Mouse (Mus musculus) ES-E14 (cell line): ENCODE measurements around the gene Luzp1.

Experiments
- MAFK ChIP-seq: IDR thresholded peaks from 2 replicates; pipeline ENCODE4 v1.6.1; 2014; ENCODE audit warnings: mild to moderate bottlenecking, low read depth, low read length, inconsistent platforms; ENCODE audit not compliant: insufficient read depth
- ZNF384 ChIP-seq: IDR thresholded peaks from 2 replicates; pipeline ENCODE4 v1.6.1; 2012; ENCODE audit warnings: low read depth, low read length, inconsistent platforms

DNA sequence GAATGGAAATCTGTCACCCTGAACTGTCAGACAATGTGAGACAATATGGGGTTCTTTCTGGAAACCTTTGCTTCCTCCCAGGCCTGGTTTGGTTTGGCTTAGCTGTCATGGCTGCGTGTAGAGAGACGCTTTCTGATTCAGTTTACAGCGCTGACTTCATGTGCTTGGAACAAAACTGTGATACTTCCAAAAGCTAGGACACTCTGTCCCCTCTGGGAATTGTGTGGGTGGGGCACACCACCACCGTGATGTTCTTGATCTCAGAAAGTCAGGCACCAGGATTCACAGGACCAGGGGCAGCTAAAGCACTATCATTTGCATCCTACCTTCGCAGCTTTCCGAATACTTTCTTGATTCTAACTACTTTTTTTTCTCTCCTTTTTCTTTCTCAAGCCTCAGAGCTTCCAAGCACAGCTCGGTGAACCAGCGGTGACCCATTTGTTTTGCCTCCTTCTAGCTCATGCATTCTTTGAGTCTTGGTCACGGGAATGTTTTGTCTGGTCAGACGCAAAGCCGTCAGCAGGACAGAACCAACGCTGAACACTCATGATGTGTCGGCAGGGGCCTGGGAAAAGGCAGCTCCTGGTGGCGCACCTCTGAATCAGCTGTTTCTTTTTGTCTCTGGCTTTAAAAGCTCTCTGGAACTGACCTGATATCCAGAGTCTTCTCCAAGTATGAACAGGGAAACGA is 28.1 kb upstream of the Luzp1 start:
- no peak for TF ChIP-seq ZNF384
- no peak for TF ChIP-seq MAFK
